Mouse (Mus musculus) cerebellum, adult 11-12 months (tissue): ENCODE results near the gene Rnf26.
A peak's percentile ranks its signal among the peaks of the same experiment; 100 is the strongest.

Source experiments
- DNase-seq: peaks from one replicate; pipeline ENCODE4 v3.0.0; 2022

Gene Rnf26

DNA sequence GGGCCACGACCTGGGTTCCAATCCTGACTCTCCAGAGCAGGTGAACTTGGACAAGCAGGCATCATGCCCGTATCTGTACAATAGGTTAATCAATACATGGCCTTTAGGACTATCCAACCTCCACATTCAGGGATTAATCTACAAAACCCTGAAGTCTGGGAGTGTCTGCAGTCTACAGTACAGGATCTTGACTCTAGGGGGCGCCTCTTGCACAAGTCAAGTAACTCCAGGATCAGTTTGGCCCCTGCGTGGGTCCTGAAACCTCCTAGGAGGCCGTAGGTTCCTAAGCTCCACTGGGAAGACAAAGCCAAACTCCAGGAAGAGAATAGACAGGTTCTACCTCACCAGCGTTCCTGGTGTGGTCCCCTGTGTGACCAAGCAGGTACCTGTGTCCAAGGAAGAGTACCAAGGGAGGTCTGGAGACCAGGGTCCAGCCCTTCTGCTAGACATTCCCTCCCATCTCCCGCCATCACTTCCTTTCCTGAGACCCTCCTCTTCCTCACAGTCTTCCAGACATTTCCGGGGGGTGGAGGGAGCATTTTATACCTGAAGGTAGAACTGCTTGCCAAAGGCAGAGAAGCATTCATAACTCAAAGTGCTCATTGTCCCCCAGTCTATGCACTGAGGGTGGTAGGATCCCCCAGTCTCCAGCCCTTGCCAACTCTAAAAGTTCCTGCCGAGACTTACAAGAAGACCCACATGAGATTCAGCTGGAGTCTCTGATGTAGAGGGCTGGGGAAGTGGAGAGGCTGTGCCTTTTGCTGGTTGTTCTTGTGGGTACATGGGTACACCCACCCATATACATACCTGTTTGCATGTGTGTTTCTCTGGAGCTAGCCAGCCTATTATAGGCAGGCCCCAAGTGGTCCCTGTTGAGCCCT is 38.7 kb downstream of the Rnf26 start:
- DNase-seq: peak; percentile 72

DNA sequence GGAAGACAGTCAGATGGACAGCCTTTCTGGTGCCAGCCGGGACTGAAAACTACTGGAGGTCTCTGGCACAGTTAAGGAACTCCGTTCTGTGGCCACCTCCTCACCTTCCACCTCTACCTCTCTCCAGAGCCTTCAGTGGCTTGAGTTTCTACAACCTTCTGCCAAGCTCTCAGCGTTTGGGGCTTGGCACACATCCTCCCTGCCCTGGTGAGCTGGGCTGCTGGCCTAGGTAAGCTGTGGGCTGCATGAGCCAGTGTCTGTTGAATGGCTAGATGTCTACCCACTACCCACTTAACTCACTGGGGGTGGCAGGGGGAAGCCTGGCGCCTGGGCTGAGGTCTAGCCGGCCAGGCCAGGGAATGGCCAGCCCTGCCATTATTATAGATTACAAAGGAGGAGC is 40.2 kb downstream of the Rnf26 start:
- peak; percentile 75 for DNase-seq

DNA sequence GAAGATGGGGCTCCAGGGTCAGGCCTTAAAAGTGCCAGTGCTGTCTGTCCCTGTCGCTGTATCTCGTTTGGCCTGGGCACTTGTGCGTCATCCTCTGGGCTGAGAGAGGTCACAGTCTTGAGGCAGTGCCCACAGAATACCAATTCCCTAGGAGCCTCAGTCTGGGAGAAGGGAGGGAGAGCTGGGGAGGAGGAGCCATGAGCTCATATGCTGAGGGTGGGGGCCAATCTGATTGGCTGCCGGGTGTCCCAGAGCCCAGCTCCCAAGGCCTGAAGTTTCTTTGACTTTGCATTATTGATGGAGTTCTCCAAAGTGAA is 40.8 kb downstream of the Rnf26 start:
- DNase-seq: peak; percentile 67

DNA sequence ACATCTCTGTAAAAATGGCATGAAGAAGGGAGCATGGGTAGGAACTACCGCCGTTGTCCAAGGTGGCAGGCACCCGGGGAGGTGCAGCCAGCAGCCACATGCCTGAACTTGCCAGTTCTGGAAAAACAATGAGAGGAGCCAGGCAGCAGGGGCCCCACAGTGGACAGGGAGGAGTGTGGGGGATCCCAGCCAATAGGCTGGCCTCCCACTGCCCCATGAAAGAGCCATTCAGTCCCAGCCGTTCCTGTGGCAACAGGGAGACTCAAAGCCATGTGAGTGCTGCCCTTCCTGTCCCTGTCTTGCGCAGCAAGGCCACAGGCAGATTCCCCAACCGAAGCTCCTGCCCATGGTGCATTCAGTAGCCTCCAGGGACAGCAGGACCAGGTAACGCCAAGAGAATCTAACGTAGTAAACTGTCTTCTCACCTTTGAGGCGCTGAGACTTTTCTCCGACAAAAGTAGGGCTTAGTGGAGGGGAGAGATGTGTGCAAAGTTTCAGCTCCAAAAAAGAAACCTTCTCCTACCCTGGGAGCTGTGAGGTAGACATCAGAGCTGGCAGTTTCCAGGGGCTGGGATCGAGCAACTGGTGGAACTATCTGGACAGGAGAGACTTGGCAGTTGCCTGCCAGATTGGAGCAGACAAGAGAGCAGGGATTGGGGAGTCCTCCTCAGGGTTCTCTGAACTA is 41.3 kb downstream of the Rnf26 start:
- peak; percentile 67 for DNase-seq

DNA sequence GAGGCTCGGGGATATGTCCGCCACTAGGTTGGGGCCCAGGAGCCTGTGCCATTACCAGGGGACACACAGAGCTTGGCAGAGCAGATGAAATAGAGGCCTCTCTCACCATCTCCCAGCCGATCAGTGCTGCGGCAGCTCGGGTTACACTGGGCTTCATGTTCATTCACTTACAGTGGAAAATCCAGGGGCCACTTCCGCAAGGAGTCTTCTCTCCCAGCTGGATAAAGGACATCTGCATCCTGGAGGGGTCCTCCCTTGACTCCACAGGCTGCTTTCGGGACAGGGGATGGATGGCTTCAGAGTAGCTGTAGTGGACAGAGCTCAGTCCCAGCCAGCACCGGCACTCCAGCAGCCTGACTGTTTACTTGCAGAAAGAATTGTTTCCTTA is 42.5 kb downstream of the Rnf26 start:
- no peak for DNase-seq

DNA sequence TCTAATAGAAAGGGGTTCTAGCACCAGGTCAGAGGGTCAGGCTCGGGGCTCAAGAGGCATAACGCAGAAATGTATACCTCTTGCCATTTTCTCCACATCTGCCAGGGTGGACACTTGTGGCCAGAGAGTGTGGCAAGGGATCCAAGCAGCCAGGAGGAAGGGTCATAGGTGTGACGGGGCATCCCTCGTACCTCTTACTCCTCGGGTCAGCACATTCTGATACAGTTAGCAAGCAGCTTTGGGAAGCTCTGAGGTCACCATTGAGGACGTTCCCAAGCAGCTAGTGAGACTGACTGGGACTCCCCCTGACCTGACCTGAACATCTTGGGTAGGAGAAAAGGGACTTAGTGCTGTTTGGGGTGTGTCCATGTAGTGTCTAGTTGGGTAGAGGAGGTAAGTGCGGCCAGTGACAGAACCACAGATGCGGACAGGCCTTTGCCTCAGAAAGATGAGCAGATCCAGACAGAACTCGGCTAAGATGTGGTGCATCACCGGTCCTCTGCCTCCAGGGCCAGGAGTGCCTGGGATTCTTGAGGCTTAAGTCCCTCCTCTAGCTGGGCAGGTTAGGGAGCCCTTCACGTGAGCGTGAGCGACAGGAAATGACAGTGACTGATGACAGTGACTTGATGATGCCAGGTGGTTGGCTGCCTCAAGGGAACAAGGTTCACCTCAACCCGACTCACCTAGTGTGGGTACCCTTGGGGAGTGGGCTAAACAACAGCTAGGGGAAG is 43.0 kb downstream of the Rnf26 start:
- DNase-seq: peak; percentile 42

DNA sequence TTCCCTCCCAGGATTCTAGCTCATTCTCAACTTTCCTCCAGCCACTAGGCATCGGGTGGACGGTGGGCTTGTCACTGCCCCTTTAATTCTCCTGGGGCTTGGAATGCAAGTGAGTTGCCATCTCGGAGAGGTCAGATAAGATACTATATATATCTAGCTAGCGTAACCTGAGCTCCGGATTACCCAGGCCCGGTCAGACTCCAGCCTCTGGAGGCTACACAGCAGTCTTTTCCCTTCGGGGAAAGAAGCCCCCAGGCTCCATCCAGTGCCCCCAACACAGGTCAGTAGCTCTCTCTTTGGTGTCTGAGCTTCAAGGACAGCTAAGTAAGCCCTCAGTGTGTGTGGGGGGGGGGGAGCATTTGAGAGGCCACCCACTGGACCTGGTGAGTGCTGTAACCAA is 44.1 kb downstream of the Rnf26 start:
- peak; percentile 42 for DNase-seq

DNA sequence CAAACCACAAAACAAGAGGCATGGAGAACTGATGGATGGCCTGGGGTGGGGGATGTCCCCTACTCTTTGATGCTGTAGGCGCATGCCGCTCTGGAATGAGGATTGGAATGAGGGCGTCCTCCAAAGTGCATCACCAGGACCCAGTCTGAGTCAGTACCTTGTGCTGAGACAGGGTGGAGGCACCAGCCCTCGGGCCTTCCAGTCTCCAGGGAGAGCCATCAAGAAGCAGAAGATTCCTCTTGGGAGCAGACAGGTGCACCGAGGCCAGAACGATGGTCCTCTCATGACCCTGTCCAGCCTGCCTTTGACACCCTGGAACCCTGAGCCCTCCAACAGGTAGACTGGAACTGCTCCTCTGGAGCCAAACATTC is 45.4 kb downstream of the Rnf26 start:
- DNase-seq: peak; percentile 58

DNA sequence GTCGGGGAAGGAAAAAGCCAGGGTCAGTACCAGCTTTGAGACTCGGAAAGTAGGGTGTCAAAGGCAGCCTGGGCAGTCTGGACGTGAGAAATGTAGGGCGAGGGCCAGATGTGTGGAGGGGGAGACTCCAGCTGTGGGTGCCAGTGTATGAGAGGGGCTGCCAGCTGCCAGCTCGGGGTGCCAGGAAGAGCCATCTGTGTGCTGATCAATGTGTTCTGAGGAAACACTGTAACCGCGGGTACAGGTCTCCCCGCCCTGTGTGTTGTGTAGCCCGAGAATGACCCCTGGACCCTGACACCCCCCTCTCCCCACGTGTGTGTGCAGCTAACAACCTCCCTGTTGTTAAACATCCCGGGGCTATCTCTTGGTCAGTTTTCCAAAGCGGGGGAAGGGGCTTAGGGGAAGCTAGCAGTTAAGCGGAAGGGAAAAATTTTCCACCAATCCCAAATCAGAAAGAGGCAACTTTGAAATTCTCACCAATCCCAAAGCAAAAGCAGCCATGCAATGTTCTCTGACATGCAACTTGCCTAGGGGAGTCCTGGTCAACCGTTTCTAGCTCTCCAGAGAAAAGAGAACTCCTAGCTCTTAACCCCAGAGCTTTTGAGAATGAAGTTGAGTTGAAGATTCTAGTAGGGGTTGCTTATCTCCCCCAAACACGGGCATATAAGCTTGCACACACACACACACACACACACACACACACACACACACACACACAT is 45.9 kb downstream of the Rnf26 start:
- DNase-seq: no peak

DNA sequence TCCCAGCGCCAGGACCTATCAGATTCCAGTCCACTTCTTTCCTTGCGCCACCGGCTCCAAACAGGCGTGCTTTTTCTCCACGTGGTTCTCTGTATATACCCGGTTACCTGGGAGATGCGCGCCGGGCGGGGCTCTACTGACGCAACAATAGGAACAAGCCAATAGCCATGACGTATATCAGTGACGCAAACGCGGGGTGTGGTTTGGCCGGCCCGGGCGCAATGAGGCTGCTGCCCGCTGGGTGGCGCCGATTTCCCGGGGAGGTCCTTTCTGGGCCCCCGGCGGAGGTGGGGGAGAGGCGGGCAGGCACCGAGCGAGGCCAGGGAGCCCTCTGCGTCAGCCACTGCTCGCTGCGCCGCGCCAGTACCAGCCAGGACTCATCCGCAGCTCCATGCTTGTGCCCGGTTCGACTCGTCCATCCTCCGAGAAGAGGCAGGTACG is 46.5 kb downstream of the Rnf26 start, which contains the start of gene Usp2:
Gene Usp2 (plus strand): TSS at position 237 of the 441 bp plus-strand sequence.
- DNase-seq: peak; percentile 99

DNA sequence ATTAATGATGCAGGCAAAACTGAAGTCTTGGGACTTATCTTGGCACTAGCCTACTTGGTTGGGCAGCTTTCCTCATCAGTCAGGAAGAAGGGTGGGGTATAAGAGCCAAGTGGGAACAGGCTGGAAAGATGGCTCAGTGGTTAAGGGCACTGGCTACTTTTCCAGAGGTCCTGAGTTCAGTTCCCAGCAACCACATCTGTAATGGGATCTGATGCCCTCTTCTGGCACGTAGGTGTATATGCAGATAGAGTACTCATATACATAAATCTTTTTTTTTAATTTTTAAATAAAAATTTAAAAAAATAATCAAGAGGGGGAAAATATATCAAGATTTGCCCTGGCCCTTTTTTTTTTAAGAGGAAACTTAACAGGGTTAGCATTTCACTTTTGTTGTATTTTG is 48.1 kb downstream of the Rnf26 start:
- peak; percentile 29 for DNase-seq

DNA sequence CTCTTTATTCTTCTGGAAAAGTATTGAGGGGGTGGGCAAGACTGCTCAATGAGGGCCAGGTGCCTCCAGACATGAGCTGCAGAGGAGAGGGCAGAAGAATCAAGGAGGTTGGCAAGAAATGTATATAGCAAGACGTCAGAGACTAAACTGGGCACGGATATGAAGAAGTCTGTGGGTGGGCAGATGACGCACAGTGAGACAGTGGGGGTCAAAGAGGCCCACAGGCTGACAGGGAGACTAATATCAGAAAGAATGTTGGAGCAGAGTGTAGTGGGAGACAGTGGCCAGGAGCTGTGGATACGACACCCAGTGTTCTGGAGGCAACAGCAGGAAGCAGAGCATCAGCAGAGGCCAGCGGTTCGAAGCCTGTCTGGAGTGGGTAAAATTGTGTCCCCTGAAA is 54.7 kb downstream of the Rnf26 start:
- no peak for DNase-seq

DNA sequence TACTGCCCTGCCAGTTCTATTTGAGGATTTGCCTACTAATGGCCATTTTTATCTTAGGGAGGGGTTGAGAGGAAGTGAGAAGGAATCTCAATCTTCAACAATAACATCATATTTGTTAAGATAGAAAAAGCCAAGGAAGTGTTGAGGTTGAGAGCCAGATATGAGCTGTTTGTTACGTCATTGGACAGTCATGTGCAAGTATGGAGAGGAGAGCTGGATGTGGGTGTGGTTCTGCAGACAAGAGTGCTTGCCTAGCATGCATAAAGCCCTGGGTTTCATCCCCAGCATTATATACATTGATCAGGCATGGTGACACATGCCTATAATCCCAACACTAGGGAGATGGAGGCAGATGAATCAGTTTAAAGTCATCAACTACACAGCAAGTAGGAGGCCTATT is 59.4 kb downstream of the Rnf26 start:
- no peak for DNase-seq

DNA sequence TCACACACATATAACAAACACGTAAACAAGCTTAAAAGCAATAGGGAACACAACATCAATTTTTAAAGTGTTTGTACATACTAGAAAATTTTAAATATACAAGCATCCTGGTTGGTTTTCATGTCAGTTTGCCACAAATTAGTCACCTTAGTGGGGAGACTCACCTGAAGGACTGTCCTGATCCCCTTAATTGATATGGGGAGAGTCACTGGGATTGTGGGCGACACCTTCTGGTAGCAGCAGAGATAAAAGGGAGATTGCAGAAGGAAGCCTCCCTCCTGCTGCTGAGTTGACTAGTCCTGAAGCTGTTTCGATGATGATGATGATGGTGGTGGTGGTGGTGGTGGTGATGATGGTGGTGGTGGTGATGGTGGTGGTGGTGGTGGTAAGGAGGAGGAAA is 60.5 kb downstream of the Rnf26 start:
- no peak for DNase-seq

DNA sequence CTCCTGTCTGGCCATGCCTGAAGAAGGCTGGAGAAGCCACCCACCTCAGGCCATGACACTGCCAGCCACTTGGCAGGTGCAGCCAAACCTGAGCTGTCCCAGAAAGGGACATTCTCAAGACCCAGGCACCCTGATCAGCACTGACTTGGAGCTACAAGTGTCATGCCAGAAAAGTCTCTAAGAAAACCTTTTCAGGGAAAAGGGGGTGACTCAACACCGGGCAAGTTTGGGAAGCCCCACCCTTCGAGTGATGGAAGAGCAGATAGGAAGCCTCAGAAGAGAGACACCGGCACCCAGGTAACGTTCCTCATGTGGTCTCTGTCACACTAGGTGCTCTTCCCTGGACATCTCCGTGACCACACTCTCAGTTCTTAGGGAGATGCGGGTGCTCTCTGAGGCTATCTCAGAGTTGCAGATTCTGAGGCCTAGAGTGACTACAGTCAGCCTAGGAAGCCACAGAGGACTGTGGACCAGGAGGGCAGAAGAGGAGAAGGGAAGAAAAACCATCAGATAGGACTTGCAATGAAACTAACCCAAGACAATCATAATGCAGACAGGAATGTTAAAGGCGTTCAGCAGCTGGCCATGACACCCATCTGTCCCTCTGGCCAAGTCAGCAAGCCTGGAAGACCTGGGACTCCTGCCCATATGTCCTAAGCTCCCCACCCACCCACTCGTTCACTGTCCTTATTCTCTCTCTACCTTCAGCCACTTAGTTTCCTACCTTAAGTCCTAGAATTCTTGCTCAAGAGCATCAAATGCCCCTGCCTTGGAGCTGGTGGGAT is 63.7 kb downstream of the Rnf26 start:
- no peak for DNase-seq

DNA sequence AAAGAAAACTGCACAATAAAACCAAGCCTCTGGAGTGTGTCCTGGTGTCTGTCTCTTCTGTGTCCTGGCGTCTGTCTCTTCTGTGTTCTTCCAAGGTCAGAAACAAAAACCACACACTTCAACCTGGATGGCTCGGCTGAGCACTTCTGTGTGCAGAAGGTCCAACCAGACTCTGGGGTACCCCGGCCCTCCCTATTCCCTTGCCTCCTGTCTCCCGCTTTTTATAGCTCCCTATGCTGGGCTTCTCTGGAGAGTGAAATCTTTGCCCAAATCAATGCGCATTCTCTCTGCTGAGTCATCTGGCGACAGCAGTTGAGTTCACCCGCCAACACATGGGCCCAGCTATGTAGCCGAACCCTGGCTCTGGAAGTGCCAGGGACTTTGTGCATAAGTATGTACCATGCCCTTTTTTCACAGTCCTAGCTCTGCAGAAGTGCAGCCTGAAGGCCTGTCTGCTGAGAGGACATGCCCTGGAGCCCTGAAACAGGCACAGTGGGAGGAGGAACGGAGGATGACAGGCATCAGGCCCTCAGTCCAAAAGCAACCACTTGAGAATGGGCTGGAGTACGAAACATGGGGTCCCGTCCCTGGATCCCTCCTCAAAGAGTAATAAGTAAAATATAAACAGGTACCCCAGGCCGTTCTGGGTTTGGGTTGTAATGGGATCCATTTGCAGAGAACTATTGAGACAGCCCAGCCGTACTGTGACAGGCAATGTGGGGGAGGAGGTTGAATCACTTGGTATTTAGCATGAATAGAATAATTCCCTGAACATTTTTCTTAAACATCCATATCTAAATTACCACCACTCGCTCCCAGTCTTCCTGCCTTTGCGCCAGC is 64.6 kb downstream of the Rnf26 start:
- peak; percentile 91 for DNase-seq

DNA sequence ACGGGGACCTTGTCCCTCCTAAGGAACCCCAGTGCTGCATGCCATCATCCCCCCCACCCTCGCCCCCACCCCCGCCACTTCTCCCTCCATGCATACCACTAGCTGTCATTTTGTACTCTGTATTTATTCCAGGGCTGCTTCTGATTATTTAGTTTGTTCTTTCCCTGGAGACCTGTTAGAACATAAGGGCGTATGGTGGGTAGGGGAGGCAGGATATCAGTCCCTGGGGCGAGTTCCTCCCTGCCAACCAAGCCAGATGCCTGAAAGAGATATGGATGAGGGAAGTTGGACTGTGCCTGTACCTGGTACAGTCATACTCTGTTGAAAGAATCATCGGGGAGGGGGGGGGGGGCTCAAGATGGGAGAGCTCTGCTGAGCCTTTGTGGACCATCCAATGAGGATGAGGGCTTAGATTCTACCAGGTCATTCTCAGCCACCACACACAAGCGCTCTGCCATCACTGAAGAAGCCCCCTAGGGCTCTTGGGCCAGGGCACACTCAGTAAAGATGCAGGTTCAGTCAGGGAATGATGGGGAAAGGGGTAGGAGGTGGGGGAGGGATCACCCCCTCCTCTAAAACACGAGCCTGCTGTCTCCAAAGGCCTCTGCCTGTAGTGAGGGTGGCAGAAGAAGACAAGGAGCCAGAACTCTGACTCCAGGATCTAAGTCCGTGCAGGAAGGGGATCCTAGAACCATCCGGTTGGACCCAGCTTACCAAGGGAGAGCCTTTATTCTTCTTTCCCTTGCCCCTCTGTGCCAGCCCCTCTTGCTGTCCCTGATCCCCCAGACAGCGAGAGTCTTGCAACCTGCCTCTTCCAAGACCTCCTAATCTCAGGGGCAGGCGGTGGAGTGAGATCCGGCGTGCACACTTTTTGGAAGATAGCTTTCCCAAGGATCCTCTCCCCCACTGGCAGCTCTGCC is 65.5 kb downstream of the Rnf26 start:
- DNase-seq: no peak

DNA sequence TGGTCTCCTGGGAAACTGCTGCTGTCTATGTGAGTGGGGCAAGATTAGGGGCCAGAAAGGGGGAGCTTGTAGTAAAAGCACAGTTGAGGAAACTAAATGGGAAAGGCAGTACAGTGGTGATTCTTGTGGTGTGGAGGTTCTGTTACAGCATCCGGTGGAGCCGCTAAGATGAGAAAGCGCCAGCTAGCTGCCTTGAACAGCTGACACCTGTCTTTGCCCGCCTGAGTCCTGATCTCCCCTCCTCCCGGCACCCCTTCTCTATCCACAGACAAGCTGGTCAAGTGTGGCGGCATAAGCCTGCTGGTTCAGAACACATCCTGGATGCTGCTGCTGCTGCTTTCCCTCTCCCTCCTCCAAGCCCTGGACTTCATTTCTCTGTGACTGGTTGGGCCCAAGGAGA is 66.2 kb downstream of the Rnf26 start:
- DNase-seq: no peak

DNA sequence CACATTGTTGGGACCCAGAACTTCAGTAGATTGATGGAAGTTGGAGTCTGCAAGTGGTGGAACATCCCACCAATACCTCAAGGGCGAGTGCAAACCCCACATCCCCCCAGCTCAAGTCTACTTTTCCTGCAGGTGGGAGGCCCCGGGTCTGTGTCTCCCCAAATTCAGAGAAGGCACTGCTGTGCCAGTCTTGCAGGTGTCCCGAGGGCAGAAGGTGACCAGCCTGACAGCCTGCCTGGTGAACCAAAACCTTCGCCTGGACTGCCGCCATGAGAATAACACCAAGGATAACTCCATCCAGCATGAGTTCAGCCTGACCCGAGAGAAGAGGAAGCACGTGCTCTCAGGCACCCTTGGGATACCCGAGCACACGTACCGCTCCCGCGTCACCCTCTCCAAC is 66.9 kb downstream of the Rnf26 start:
- no peak for DNase-seq

DNA sequence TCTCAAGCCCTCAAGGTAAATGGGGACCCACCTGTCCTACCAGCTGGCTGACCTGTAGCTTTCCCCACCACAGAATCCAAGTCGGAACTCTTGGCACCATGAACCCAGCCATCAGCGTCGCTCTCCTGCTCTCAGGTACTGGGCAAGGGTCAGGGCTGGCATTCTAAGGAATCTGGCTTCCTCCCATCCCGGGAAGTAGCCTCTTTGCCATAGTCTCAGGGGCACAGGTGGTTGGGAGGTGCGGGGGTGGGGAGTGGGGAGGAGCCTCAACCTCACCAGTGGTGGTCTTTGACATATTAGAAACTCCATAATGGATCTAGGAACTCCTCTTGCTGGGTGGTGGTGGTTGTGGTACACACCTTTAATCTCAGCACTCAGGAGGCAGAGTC is 67.4 kb downstream of the Rnf26 start:
- no peak for DNase-seq
